Mouse (Mus musculus) hindbrain, embryonic 10.5 days (tissue): Measurements from ENCODE around the gene Rsf1. TPM values are rescaled to one million over a fixed set of nuclear protein-coding genes. Genes with fewer than 3 reads are reported as not detected.

Experiments used
- DNase-seq: peaks from one replicate; pipeline ENCODE4 v3.0.0-alpha.2; 2017; ENCODE audit warnings: low spot score
- H3K27ac ChIP-seq: fragments of 300-500 bp; sonication (generic); 2 replicates; pipeline ENCODE4 v1.5.1; 2016; ENCODE audit warnings: mild to moderate bottlenecking, moderate library complexity
- H3K27me3 ChIP-seq: fragments of 300-500 bp; sonication (generic); 2 replicates; pipeline ENCODE4 v1.6.1; 2016; ENCODE audit warnings: mild to moderate bottlenecking; ENCODE audit not compliant: poor library complexity, insufficient read depth, severe bottlenecking
- H3K36me3 ChIP-seq: fragments of 300-500 bp; sonication (generic); 2 replicates; pipeline ENCODE4 v1.6.1; 2016; ENCODE audit warnings: mild to moderate bottlenecking, moderate library complexity
- H3K4me1 ChIP-seq: fragments of 300-500 bp; sonication (generic); replicated peaks from 2 replicates; pipeline ENCODE4 v1.6.1; 2016; ENCODE audit warnings: mild to moderate bottlenecking
- H3K4me3 ChIP-seq: fragments of 300-500 bp; sonication (generic); 2 replicates; pipeline ENCODE4 v1.5.1; 2016; ENCODE audit warnings: mild to moderate bottlenecking, moderate library complexity
- H3K9me3 ChIP-seq: fragments of 300-500 bp; sonication (generic); 2 replicates; pipeline ENCODE4 v1.6.1; 2016; ENCODE audit warnings: mild to moderate bottlenecking, moderate library complexity
- WGBS: fragments of 180-500 bp; shearing (Covaris S2); methylation state at CpG from one replicate; pipeline ENCODE4 v1.1.7; 2016; 5-methylcytosine and 5-hydroxymethylcytosine counted together
- polyA plus RNA-seq: library from polyadenylated mRNA; unstranded; fragments of >200 nt; fragmentation: Nextera tagmentation; extraction: Ambion mirVana; gene quantifications from 2 replicates; pipeline ENCODE4 v1.2.1, GENCODE M21; 2016

The Rsf1 gene
- polyA plus RNA-seq, 1 experiment from 2014 or later = 18.7 TPM

GRCm38 (mm10) chr7:97735021-97735420 is 155.3 kb downstream of the Rsf1 start:
- Histone ChIP-seq H3K36me3 (no peaks in the 10 kb centered on the region), H3K9me3 (no peaks in the 10 kb centered on the region), H3K27me3 (peaks cover 8% of the 10 kb centered on the region), H3K4me3 (no peak overlapping the region), H3K4me1 (peaks cover 51% of the 10 kb centered on the region), H3K27ac (no peak overlapping the region)
- WGBS = 83% methylated on average over 8 of the region's 8 CpGs
- DNase-seq = no peak

DNA sequence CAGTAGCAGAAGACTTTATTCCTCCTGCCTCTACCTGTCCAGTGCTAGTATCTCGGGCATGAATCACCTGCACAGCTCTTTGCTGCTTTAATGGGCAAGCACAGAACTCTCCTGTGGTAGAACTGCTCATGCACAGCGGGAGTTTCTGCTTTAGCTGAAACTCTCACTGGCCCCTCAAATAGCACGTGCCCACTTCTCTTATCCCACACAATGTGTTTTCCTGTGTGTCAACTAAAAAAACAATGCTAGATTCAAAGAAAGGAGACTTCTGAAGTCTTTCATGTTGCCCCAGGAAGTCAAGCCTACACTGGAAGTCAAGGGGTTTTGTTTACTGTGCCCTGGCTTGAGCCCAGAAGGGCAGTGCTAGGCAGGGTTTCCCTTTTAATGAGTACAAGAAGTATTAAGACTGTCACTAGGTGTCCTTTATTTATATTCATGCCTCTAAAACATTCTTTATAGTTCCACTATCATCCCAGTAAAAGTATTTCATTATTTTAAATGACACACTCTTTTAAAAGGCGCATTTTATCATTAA is 156.3 kb downstream of the Rsf1 start:
- 31% methylated on average over 4 of the region's 4 CpGs for WGBS
- Histone ChIP-seq H3K4me1 (peaks cover 48% of the 10 kb centered on the region), H3K4me3 (no peak overlapping the region), H3K27me3 (peaks cover 8% of the 10 kb centered on the region), H3K9me3 (no peaks in the 10 kb centered on the region), H3K36me3 (no peaks in the 10 kb centered on the region), H3K27ac (no peak overlapping the region)
- DNase-seq = no peak

DNA sequence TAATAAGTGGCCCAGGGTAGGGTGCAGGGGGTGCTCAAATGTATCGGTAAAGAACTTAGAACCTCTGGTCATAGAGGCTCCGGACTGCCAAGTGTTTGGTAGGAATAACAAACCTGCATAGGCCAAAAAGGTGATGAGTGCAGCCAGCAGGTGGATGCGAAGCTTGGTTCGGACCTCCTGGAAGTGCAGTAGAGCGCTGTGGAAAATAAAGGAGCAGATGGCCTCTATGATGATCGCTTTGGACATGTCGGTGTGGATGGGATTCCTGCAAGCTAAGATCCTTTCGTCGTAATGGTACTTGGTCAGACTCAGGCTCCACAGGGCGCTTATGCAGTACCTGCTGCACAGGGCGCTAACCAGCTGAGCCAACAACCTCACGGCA is 157.6 kb downstream of the Rsf1 start:
- no peaks in the 10 kb centered on the region for H3K36me3 ChIP-seq
- peaks cover 8% of the 10 kb centered on the region for H3K27me3 ChIP-seq
- H3K4me1 ChIP-seq = peaks cover 50% of the 10 kb centered on the region
- no peaks in the 10 kb centered on the region for H3K9me3 ChIP-seq
- peak overlapping the region; percentile 71 for H3K4me3 ChIP-seq
- 8% methylated on average over 12 of the region's 12 CpGs for WGBS
- DNase-seq = no peak
- H3K27ac ChIP-seq = peak overlapping the region; percentile 90

DNA sequence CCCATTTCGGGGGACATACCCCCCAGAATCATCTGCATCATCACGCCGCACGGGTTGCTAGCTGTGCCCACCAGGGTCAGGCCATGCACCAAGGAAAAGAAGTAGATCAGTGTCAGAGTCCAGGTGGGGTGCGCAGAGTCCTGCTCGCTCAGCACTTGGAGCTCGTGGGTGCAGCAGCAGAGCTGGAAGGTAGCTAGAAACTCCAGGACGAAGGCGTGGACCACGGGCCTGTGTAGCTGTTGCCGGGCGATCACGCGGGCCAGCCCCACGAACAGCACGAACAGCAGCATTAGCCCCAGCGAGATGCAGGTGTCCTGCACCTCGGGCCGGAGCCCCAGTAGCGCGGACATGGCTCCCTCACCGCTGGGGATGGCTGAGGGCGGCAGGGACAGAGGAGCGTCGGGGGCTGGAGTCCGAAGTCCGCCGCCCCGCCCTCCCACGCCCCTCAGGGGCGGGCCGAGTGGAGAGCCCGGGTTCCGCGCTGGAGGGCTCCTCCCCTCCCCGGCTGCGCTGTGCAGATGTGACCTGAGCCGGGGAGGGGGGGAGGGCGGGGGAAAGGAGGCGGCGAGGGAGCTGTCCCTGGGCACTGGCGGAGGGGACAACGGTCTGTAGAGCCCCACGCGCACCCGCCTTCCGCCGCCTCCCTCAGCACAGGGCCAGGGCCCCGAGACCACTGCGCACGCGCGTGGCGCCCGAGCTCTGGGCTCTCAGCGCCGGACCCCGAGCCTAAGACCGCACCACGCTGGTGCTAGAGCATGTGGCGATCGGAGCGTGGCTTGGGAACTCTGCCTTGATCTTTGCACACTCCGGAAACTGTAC is 158.2 kb downstream of the Rsf1 start, which contains the start of gene Aqp11:
Gene Aqp11 (minus strand): TSS at position 652 of the 819 bp plus-strand sequence.
- Histone ChIP-seq H3K9me3 (no peaks in the 10 kb centered on the region), H3K4me1 (peaks cover 50% of the 10 kb centered on the region), H3K4me3 (peak within 1 kb of the TSS; percentile 71), H3K36me3 (no peaks in the 10 kb centered on the region), H3K27me3 (peaks cover 8% of the 10 kb centered on the region), H3K27ac (peak within 1 kb of the TSS; percentile 90)
- peak; percentile 88 for DNase-seq
- under 1% methylated on average over 53 of the region's 64 CpGs for WGBS

GRCm38 (mm10) chr7:97740948-97741347 is 161.3 kb downstream of the Rsf1 start:
- no peaks in the 10 kb centered on the region for H3K36me3 ChIP-seq
- peaks cover 8% of the 10 kb centered on the region for H3K27me3 ChIP-seq
- WGBS = 53% methylated on average over 10 of the region's 10 CpGs
- peaks cover 43% of the 10 kb centered on the region for H3K4me1 ChIP-seq
- no peak overlapping the region for H3K4me3 ChIP-seq
- DNase-seq = no peak
- H3K27ac ChIP-seq = no peak overlapping the region
- H3K9me3 ChIP-seq = no peaks in the 10 kb centered on the region

GRCm38 (mm10) chr7:97741756-97742291 is 162.1 kb downstream of the Rsf1 start:
- WGBS = 40% methylated on average over 1 of the region's 1 CpGs

More at GRCm38 (mm10) chr7:97741756-97742291, 162.1 kb downstream of the Rsf1 start:
- H3K4me1 ChIP-seq = peaks cover 36% of the 10 kb centered on the region
- no peak overlapping the region for H3K4me3 ChIP-seq
- H3K27me3 ChIP-seq = peaks cover 7% of the 10 kb centered on the region
- H3K27ac ChIP-seq = no peak overlapping the region
- no peak for DNase-seq
- H3K9me3 ChIP-seq = no peaks in the 10 kb centered on the region
- no peaks in the 10 kb centered on the region for H3K36me3 ChIP-seq

Other genes with a start within 250 kb of the Rsf1 start
- 2.3 and 2.7 TPM in 2 replicates for gene Usp35, start 247.9 kb upstream of the Rsf1 start, polyA plus RNA-seq
- gene Kctd21, start 247.6 kb upstream of the Rsf1 start, polyA plus RNA-seq = 4.5 and 4.8 TPM in 2 replicates
- 42.1 and 52.9 TPM in 2 replicates for gene Alg8, start 208.3 kb upstream of the Rsf1 start, polyA plus RNA-seq
- 322 and 341 TPM in 2 replicates for gene Ndufc2, start 179.9 kb upstream of the Rsf1 start, polyA plus RNA-seq
- gene Thrsp, start 162.2 kb upstream of the Rsf1 start, polyA plus RNA-seq = 0.37 and 0.43 TPM in 2 replicates
- gene Kctd14, start 128.6 kb upstream of the Rsf1 start, polyA plus RNA-seq = 0.20 and 0.37 TPM in 2 replicates
- 61.0 and 63.7 TPM in 2 replicates for gene Ints4, start 98.9 kb upstream of the Rsf1 start, polyA plus RNA-seq
- gene Aamdc, start 392 bp upstream of the Rsf1 start, polyA plus RNA-seq = 35.9 and 41.7 TPM in 2 replicates
- 251 and 292 TPM in 2 replicates for gene Clns1a, start 116.7 kb downstream of the Rsf1 start, polyA plus RNA-seq
- 5.2 and 5.3 TPM in 2 replicates for gene Aqp11, start 158.4 kb downstream of the Rsf1 start, polyA plus RNA-seq
- gene Pak1, start 208.7 kb downstream of the Rsf1 start, polyA plus RNA-seq = 58.8 and 90.7 TPM in 2 replicates